Mouse (Mus musculus) spleen, adult 2 months (tissue): ENCODE results near the gene Sardh.

Experiments used
- CTCF ChIP-seq: fragments of 200-500 bp; IDR thresholded peaks from 2 replicates; pipeline ENCODE4 v1.5.1; 2011; ENCODE audit warnings: mild to moderate bottlenecking, inconsistent platforms; ENCODE audit not compliant: insufficient read depth, insufficient read length, insufficient replicate concordance; ENCODE audit errors: extremely low read depth
- POLR2A ChIP-seq: fragments of 200-500 bp; IDR thresholded peaks from 2 replicates; pipeline ENCODE4 v1.6.1; 2011; ENCODE audit warnings: low read depth, low read length, inconsistent platforms

- no peak for TF ChIP-seq POLR2A
- TF ChIP-seq CTCF = no peak
Observed at GRCm38 (mm10) chr2:27278859-27279258, 30.7 kb upstream of the Sardh start.
